Mouse (Mus musculus) spleen, embryonic (tissue): Measurements from ENCODE around the gene Gm15140.
"Not testable (repeated sequence)": the region's sequence is repeated elsewhere in the genome, so short reads cannot be mapped to it uniquely, and the experiment has no call there.

Source experiments
- CTCF ChIA-PET: fragments of 350-600 bp; sonication (Branson Sonifier 250); formaldehyde crosslinking; loops from one replicate; lab custom pipeline; 2022; lab: Charles Lee

The Gm15140 gene

GRCm38 (mm10) chrX:154120585-154120984, at the start of gene Gm15140:
Gm15140 (minus strand) TSS chrX:154120685.
- CTCF ChIA-PET, result not testable (repeated sequence)
